Mouse (Mus musculus): ENCODE measurements around the gene Atm.

DNA sequence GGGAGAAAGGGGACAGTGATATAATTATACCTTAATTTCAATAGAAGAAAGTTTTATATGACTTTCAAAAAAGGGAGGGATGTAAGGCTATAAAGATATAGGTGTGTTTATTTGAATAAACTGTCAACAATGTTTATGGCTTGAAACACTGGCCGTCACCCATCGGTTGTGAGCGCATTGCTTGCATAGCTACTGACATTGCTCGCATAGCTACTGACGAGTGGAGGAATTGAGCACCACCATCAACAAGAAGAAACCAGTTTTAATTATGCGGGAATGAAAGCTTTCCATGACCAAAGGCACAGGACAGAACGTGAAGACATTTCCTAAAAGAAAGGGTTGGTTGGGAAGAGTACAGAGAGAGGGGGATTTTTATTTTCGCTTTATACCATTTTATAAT is 135.4 kb downstream of the Atm start:
- no peak for TF ChIP-seq CTCF (IDR thresholded peaks at IDR 0.05; ENCODE audit: low read depth, low read length)
- no peak for TF ChIP-seq GATA1 (IDR thresholded peaks at IDR 0.05; ENCODE audit: borderline replicate concordance, low read length)

Measured in G1E (cell line).